Mouse (Mus musculus) CH12.LX (cell line): ENCODE results near the gene Srsf12.

ENCODE experiments used
- BHLHE40 ChIP-seq: IDR thresholded peaks from 2 replicates; pipeline ENCODE4 v1.6.1; 2011; ENCODE audit warnings: mild to moderate bottlenecking, low read depth, low read length, improper control_type of control experiment
- CTCF ChIP-seq, 2 experiments: IDR thresholded peaks in 1 of 2; conservative IDR thresholded peaks in 1 of 2; 2 replicates each; pipeline ENCODE4 v1.5.1; 2011 to 2012; ENCODE audit warnings: low read depth in 2 of 2, low read length in 2 of 2, improper control_type of control experiment in 1 of 2, inconsistent platforms in 1 of 2, mild to moderate bottlenecking in 1 of 2, moderate library complexity in 1 of 2
- EP300 ChIP-seq: IDR thresholded peaks from 2 replicates; pipeline ENCODE4 v1.6.1; 2011; ENCODE audit warnings: low read length, improper control_type of control experiment
- ETS1 ChIP-seq: conservative IDR thresholded peaks from 2 replicates; pipeline ENCODE4 v1.6.1; 2012; ENCODE audit warnings: low read depth, mild to moderate bottlenecking, inconsistent platforms, low read length, improper control_type of control experiment, moderate library complexity
- KAT2A ChIP-seq: IDR thresholded peaks from 2 replicates; pipeline ENCODE4 v1.6.1; 2012; ENCODE audit warnings: low read length, improper control_type of control experiment, inconsistent platforms; ENCODE audit not compliant: insufficient replicate concordance
- POLR2A ChIP-seq: IDR thresholded peaks from 2 replicates; pipeline ENCODE4 v1.6.1; 2011; ENCODE audit warnings: low read depth, mild to moderate bottlenecking, improper control_type of control experiment, low read length
- RAD21 ChIP-seq: IDR thresholded peaks from 2 replicates; pipeline ENCODE4 v1.6.1; 2011; ENCODE audit warnings: low read depth, mild to moderate bottlenecking, low read length, improper control_type of control experiment, moderate library complexity
- TCF12 ChIP-seq: IDR thresholded peaks from 2 replicates; pipeline ENCODE4 v1.6.1; 2014; ENCODE audit warnings: low read depth, mild to moderate bottlenecking, inconsistent platforms, low read length, improper control_type of control experiment
- ZC3H11A ChIP-seq: IDR thresholded peaks from 2 replicates; pipeline ENCODE4 v1.6.1; 2012; ENCODE audit warnings: low read depth, mild to moderate bottlenecking, inconsistent platforms, low read length, improper control_type of control experiment
- ZKSCAN1 ChIP-seq: IDR thresholded peaks from 2 replicates; pipeline ENCODE4 v1.6.1; 2012; ENCODE audit warnings: low read depth, inconsistent platforms, low read length, improper control_type of control experiment, borderline replicate concordance

DNA sequence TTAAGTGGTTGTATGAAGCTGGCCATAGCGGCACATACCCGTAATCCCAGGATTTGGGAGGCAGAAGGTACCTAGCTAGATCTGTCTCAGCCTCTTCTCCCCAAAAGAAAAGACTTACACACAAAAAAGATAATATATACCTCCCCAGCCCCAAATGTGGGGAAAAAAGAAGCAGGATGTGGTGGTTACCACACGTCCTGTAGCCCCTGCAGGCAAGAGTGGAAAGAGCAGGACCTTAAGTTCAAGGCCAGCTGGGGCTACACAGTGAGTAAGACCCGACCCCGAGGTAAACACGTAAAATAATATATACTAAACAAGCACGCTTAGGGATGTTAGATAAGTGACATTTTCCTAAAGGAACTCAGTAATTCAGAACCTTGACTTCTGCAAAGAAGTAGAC, 18.4 kb downstream of the Srsf12 start:
- TF ChIP-seq POLR2A: no peak
- TF ChIP-seq RAD21: no peak
- no peak for TF ChIP-seq CTCF (conservative IDR thresholded peaks at IDR 0.05 in 1 of 2, IDR thresholded peaks at IDR 0.05 in 1 of 2; ENCODE audit: low read depth in 2 of 2, low read length in 2 of 2)
- TF ChIP-seq BHLHE40: no peak
- no peak for TF ChIP-seq ETS1
- no peak for TF ChIP-seq EP300
- TF ChIP-seq KAT2A: no peak
- TF ChIP-seq ZKSCAN1: no peak
- TF ChIP-seq ZC3H11A: no peak
- TF ChIP-seq TCF12: no peak
